Mouse (Mus musculus) megakaryocyte, embryonic 14.5 days (primary cell): Measurements from ENCODE around the gene Wars.

Experiments
- FLI1 ChIP-seq: IDR thresholded peaks from 2 replicates; pipeline ENCODE4 v1.6.1; 2012; ENCODE audit warnings: low read length, inconsistent platforms, mixed read lengths
- GATA1 ChIP-seq: IDR thresholded peaks from 3 replicates; pipeline ENCODE4 v1.6.1; 2012; ENCODE audit warnings: mixed read lengths, low read length, inconsistent platforms, borderline replicate concordance

DNA sequence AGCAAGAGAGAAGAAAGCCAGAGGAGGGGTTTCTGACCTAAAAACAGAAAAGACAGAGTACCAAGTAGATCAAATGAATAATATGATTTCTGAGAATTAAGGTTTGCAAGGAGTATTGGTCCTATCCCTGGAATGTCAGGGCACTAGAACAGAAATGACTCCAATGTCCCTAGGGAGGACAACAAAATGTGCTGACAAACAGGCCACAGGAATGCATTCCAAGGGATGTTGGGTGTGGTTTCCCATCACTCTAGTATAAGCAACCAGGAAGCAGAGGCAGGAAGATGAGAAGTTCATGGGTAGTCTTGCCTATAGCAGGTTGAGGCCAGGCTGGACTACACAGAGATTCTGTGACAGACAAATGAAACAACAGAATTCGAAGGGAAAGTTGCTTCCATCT is 8.1 kb downstream of the Wars start:
- no peak for TF ChIP-seq GATA1
- no peak for TF ChIP-seq FLI1
